9 mouse cellular contexts compared by ENCODE assay signal in genomic region chr7:73327193-73327592, GRCm38 (mm10). TPM values are rescaled to one million over a fixed set of nuclear protein-coding genes. Genes with fewer than 3 reads are reported as not detected.
DNase-seq lines count a peak whose midpoint lies in the region; ATAC-seq lines count a peak whose summit lies in the region.
"Had no signal": no experiment of that assay in that cellular context is flagged by ENCODE, and none has a peak within 500 bp of the region (broad histone marks: within the 10 kb centered on the region; RNA-seq: fewer than 3 reads in every experiment).

No protein-coding gene starts in this region.

- no peak overlapping the region for H3K9ac ChIP-seq in embryonic facial prominence, embryonic 15.5 days
- H3K9ac ChIP-seq in limb, embryonic 15.5 days: no peak overlapping the region
- H3K9ac ChIP-seq in liver, embryonic 11.5 days (ENCODE audit: low read depth, low read length): no peak overlapping the region

- peak; percentile 60 for DNase-seq in kidney, postnatal 10 days
- no peak for DNase-seq in kidney, postnatal 36 days
- DNase-seq in heart, adult 8-10 months (ENCODE audit: low spot score): peak; percentile 68
- no peak for DNase-seq in frontal cortex, postnatal 10 days (ENCODE audit: low spot score in 2 of 2)
- DNase-seq in ovary, postnatal 14 days (ENCODE audit: low spot score): no peak
- no peak for DNase-seq in liver, embryonic 11.5 days (ENCODE audit: low spot score)

- H3K9me3 ChIP-seq in embryonic facial prominence, embryonic 15.5 days (replicated peaks): no peaks in the 10 kb centered on the region
- no peaks in the 10 kb centered on the region for H3K9me3 ChIP-seq in limb, embryonic 15.5 days
- H3K9me3 ChIP-seq in liver, embryonic 11.5 days (ENCODE audit: control insufficient read depth, low read length): no peaks in the 10 kb centered on the region

- H3K4me1 ChIP-seq in embryonic facial prominence, embryonic 15.5 days: peaks cover 30% of the 10 kb centered on the region
- peaks cover 28% of the 10 kb centered on the region for H3K4me1 ChIP-seq in limb, embryonic 15.5 days
- H3K4me1 ChIP-seq in liver, embryonic 11.5 days (replicated peaks; ENCODE audit: control insufficient read depth, insufficient read depth, low read length): no peaks in the 10 kb centered on the region

- 49% methylated on average over 8 of the region's 8 CpGs for WGBS in embryonic facial prominence, embryonic 15.5 days
- 40% methylated on average over 8 of the region's 8 CpGs for WGBS in limb, embryonic 15.5 days
- WGBS in liver, embryonic 11.5 days: 63% methylated on average over 8 of the region's 8 CpGs

- no peaks in the 10 kb centered on the region for H3K36me3 ChIP-seq in embryonic facial prominence, embryonic 15.5 days
- H3K36me3 ChIP-seq in limb, embryonic 15.5 days: no peaks in the 10 kb centered on the region
- no peaks in the 10 kb centered on the region for H3K36me3 ChIP-seq in liver, embryonic 11.5 days (ENCODE audit: control insufficient read depth, insufficient read depth, low read length)

- H3K27me3 ChIP-seq in embryonic facial prominence, embryonic 15.5 days: no peaks in the 10 kb centered on the region; the same call in 1 of the 2 replicates
- peaks cover 6% of the 10 kb centered on the region; the same call in 1 of the 2 replicates for H3K27me3 ChIP-seq in limb, embryonic 15.5 days
- no peaks in the 10 kb centered on the region for H3K27me3 ChIP-seq in liver, embryonic 11.5 days (replicated peaks; ENCODE audit: control insufficient read depth, insufficient read depth, low read length)

- peak; percentile 73; the same call in 1 of the 2 replicates for ATAC-seq in embryonic facial prominence, embryonic 15.5 days (ENCODE audit: insufficient number of reproducible peaks, low FRiP score, low TSS enrichment, low read depth)
- no peak for ATAC-seq in limb, embryonic 15.5 days (ENCODE audit: insufficient number of reproducible peaks, low FRiP score, low TSS enrichment, low read depth)
- ATAC-seq in liver, embryonic 11.5 days (replicated peaks; ENCODE audit: low FRiP score): no peak

- peak overlapping the region; percentile 78 for H3K27ac ChIP-seq in embryonic facial prominence, embryonic 15.5 days (replicated peaks)
- peak overlapping the region; percentile 62 for H3K27ac ChIP-seq in limb, embryonic 15.5 days
- no peak overlapping the region for H3K27ac ChIP-seq in liver, embryonic 11.5 days (ENCODE audit: low read depth, low read length)

- H3K4me2 ChIP-seq in embryonic facial prominence, embryonic 15.5 days (replicated peaks): no peak overlapping the region
- no peak overlapping the region for H3K4me2 ChIP-seq in limb, embryonic 15.5 days
- H3K4me2 ChIP-seq in liver, embryonic 11.5 days: no peak overlapping the region

- H3K4me3 ChIP-seq in embryonic facial prominence, embryonic 15.5 days (replicated peaks): no peak overlapping the region
- no peak overlapping the region for H3K4me3 ChIP-seq in limb, embryonic 15.5 days
- no peak overlapping the region for H3K4me3 ChIP-seq in liver, embryonic 11.5 days (ENCODE audit: low read depth, low read length)

RNA-seq across cellular contexts. Expression of gene Rgma, which starts 48.1 kb away (rescaled TPM):
- polyA plus RNA-seq in embryonic facial prominence, embryonic 15.5 days (2015; fragmentation: Nextera tagmentation; extraction: Ambion mirVana): 23.0 and 24.1 TPM in 2 replicates
- total RNA-seq in heart, adult 8-10 months (2022): 10 to 100 TPM; 52.3 to 84.3 (median 65.6) TPM
- 17.1 and 18.0 TPM in 2 replicates for polyA plus RNA-seq in limb, embryonic 15.5 days (2015; fragmentation: Nextera tagmentation; extraction: Ambion mirVana)
- 2.8 and 3.0 TPM in 2 replicates for polyA plus RNA-seq in liver, embryonic 11.5 days (2014; fragmentation: Nextera tagmentation; extraction: Ambion mirVana)
- total RNA-seq: megakaryocyte, adult 5-6 weeks had no signal

Comparison
In these comparisons a context has a peak if more than half of its experiments do, and no peak if none do; other contexts are left out.
1. DNase-seq: peak in kidney, postnatal 10 days (single experiment) and heart, adult 8-10 months (single experiment); none in kidney, postnatal 36 days (0 of 2), frontal cortex, postnatal 10 days (0 of 2), ovary, postnatal 14 days (single experiment) and liver, embryonic 11.5 days (single experiment).